Mouse (Mus musculus) effector memory CD4-positive, alpha-beta T cell, adult 7 months (primary cell): ENCODE data around the gene Laptm4a. TPM values are rescaled to one million over a fixed set of nuclear protein-coding genes. Genes with fewer than 3 reads are reported as not detected.

Source experiments
- polyA plus RNA-seq: library from polyadenylated mRNA; unstranded; fragments of 100-300 nt; shearing (Covaris generic); gene quantifications from one replicate; pipeline ENCODE4 v1.2.1, GENCODE M21; 2017

Gene Laptm4a
- 132 TPM for polyA plus RNA-seq

DNA sequence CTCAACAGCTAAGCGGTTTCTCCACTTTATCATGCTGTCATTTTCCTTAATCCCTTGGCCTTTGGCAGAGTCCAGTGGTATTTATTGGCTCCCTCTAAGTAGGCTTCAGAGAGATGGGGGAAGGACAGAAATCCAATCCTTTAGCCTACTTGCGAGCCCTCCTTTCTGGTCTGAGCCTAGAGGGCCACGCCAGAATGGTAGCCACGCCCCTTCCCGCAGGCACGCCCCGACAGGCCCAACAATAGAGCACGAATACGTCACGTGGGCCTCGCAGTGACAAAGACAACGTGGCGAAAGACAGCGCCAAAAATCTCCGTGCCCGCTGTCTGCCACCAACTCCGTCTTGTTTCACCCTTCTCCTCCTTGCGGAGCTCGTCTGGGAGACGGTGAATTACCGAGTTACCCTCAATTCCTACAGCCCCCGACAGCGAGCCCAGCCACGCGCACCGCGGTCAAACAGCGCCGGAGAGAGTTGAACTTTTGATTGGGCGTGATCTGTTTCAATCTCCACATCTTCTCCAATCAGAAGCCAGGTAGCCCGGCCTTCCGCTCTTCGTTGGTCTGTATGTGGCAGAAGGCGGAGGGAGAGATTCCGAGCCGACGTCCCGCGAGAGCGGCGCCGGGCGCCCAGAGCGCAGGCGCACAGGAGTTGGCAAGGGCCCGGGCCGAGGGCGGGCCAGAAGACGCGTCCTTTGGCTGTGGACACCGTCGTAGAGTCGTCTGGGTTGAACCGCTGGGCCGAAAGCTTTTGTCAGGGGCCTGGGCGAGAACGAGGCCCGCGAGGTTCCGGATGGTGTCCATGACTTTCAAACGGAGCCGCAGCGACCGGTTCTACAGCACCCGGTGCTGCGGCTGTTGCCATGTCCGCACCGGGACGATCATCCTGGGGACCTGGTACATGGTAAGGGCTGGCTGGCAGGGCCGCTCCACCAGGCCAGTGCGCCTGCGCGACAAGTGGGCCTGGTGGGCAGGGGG, at the start of gene Laptm4a:
Gene Laptm4a, plus strand, starts transcription at position 271 of the 975 bp plus-strand sequence.

DNA sequence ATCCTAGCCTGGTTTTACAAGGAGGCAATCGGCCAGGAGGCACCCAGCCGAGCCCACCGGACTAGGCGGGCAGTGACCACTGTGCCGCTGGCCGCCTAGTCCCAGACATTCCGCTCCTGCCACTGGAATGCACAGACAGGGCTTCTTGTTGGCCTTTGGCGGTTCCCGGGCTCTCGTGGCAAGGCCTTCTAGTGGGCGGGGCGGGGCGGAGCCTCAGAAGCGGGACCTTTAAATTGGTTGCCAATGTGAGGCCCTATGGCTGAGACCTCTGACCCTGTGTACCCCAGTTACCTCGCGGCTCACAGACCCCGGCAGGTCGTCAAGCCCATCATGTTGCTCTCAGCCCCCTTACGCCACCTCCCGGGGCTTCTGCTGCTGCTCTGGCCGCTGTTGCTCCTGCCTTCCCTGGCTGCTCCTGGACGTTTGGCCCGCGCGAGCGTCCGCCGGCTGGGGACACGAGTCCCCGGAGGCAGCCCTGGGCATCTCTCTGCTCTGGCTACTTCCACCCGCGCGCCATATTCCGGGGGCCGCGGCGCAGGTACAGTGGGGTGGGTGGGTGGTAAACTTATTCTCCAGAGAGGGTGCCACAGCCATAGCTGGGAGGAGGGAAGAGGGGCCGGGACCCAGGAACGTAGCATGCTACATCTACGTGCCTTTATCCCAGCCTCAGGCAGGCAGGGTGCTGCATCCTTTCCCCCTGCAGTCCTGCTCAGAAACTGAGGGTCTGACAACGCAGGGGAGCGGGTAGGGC, 26.4 kb downstream of the Laptm4a start, which contains the start of gene Matn3:
Gene Matn3, plus strand, starts transcription at position 216 of the 751 bp plus-strand sequence.

DNA sequence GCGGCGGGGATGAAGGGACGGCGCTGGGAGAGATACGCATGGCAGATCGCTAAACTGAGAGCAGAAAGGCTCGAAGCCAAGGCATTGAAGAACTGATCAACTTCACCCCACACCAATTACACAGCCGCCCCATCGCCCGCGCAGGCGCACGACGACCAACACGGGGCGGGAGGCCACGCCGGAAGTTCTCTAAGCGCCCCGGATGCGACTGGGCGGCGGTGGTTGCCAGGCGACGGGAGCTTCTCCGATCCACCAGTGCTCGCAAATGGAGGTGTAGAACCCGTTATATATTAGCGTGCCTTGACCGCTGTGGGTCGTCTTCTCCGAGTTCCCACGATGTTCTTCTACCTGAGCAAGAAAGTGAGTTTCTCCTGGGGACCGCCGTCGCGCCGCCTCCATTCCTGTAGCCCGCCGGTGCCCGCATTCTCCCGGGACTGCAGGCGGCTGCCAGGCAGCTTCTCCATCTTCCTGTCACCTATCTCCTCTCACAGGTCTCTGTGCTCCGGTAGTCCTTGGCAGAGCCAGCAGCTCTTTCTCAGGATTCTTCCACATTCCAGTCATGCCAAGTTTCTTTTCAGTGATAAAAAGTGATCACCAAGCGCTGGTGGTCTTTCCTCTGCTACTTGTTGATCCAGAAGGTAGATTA, 52.5 kb downstream of the Laptm4a start, which contains the start of gene Wdr35:
Gene Wdr35, plus strand, starts transcription at position 73 of the 646 bp plus-strand sequence.

Other genes with a start within 250 kb of the Laptm4a start
- gene Pum2, start 247.5 kb upstream of the Laptm4a start, polyA plus RNA-seq = 7.0 TPM
- 0.61 TPM for gene Sdc1, start 150.3 kb upstream of the Laptm4a start, polyA plus RNA-seq
- 0.12 TPM for gene Matn3, start 26.3 kb downstream of the Laptm4a start, polyA plus RNA-seq
- 2.0 TPM for gene Wdr35, start 52.2 kb downstream of the Laptm4a start, polyA plus RNA-seq
- 13.0 TPM for gene Ttc32, start 108.3 kb downstream of the Laptm4a start, polyA plus RNA-seq